Mouse (Mus musculus): ENCODE results near the gene Gxylt1.
"Not testable (repeated sequence)": the region's sequence is repeated elsewhere in the genome, so short reads cannot be mapped to it uniquely, and the experiment has no call there.

The Gxylt1 gene

DNA sequence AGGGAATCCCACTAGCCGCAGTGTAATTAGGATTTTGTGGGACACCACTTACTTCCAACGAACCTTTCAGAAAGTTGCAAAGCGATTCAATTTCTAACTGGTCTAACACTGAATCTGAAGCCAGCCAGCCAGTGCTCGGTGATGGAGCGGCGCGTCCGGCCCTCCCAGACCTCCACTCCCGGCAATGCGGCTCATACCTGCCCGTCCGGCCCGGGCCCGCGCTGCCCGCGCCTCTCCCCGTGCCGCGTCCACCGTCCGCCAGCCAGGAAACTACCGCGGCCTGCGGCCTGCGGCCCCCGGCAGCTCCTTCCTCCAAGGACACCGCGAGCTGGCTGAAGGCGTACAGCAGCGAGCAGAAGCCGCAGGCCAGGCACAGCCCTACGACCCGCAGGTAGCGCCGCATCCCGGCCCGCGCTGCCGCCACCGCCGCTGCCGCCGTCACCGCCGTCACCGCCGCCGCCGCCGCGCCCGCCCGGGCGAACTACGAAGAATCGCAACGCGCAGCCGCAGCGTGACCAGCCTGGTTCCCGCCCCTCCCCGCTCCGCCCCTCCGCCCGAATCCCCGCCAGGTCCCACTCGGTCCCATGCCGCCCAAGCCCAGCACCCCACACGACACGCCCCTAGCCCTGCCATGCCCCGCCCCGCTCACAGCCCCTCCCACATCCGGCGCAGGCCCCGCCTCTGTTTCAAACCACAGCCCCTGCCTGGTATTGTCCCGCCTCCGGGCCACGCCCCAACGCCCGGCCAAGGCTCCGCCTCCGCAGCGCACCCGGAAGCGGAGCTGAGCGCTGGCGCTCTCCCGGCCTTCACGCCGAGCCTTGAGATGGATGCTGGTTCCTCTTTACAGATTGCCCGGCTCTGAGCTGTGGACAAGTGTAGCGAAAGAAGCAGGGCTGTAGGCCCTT is at the start of gene Gxylt1:
Gxylt1 (minus strand) TSS at position 501 of the 905 bp plus-strand sequence.
- DNase-seq: peak; percentile 100

DNA sequence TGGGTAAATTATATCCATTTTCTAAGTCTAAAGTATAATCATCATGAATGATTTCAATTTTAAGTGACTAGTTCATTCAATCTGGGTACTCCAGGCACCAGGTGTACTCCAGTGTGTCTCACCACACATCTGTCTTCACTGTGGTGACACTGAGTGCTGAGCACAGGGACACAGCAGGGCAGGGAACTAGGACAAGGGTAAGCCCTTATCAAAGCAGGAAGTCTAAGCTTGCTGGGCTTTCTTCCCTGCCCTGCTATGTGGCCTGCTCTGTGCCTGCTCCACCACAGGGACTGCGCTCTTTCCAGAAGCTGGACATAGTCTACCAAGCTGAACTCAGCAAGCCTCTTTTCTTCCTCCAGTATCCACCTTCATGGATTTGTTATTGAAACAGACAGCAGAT is 43.8 kb upstream of the Gxylt1 start:
- DNase-seq: no peak

DNA sequence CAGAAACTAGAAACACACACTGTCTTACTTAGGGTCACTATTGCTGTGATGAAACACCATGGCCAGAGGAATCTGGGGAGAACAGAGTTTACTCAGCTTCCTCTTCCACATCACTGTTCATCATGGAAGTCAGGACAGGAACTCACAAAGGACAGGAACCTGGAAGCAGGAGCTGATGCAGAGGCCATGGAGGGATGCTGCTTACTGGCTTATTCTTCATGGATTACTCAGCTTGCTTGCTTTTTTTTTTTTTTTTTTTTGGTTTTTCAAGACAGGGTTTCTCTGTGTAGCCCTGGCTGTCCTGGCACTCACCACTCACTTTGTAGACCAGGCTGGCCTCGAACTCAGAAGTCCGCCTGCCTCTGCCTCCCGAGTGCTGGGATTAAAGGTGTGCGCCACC is 35.3 kb upstream of the Gxylt1 start:
- DNase-seq: not testable (repeated sequence)

DNA sequence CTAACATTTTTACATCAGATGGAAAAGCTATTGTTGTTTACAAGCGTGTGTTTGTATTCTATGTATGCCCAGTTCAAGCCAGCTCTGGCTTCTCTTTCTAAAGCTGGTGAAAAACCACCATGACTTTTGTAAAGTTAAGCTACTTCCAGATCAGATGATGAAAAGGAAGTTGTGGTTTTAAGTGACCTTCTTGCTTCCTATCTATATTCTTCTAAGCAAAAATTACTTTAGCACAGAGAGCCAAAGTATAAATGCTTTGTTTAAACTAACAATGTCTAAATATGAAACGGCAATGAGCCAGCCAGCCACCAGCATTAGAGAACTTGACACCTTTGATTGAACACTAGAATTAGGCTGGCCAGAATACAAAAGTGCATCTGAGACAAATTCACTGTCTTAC is 23.2 kb upstream of the Gxylt1 start:
- no peak for DNase-seq

DNA sequence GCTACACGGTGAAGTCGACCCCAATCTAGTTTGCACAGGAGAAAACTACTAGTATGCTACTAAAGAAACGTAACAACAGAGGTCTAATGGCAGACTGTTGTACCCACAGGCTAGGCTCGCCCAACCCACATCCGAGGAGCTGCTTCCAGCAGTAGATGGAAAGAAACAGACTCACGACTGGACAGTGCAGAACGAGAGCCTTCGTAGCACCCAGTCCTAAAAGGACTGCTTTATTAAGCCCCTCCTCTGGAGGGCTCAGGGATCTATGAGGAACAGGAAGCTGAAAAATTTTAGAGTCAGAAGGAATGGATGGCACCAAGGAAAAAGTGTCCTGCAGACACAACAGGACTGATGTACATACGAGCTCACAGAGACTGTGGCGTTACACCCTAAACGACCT is 19.5 kb upstream of the Gxylt1 start:
- no peak for DNase-seq

DNA sequence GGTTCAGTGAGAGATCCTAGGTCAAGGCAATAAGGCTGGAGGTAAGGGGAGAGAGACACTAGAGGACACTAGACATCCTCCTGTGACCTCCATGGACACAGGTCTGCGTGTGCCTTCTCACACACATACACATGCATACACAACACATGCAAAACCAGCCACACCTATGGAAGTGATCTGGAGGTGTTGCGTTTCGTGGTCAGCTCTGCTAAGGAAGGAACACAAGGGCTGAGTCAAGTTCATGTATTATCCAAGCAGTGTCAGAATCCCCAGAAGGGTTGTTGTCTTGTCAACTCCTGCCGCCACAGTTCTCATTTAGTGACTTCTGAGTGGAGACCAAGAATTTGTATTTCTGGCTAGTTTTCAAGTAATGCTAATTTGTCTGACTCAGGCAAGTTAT is 13.3 kb upstream of the Gxylt1 start:
- DNase-seq: no peak

DNA sequence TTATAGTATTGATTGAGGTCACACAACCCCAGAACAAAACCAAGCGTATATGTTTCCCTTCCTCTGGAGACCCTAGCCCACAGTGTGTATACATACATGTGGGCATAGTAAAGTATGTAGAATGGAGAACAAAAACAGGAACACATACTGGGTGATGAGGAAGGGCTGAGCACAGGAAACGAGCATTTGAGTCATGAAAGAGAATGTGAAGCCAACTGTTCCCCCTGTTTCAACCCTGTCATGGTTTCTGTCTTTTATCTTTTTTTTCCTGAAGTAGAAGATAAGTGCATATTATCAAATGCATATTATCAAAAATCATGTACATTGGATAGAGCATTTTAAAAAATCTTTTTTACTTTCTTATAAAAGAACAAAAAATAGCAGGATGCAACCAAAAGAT is 12.6 kb upstream of the Gxylt1 start:
- DNase-seq: no peak

GRCm38 (mm10) chr15:93285244-93285643 is 10.3 kb upstream of the Gxylt1 start:
- no peak for DNase-seq

- no peak for DNase-seq
Observed at GRCm38 (mm10) chr15:93284326-93284725, 9.3 kb upstream of the Gxylt1 start.

DNA sequence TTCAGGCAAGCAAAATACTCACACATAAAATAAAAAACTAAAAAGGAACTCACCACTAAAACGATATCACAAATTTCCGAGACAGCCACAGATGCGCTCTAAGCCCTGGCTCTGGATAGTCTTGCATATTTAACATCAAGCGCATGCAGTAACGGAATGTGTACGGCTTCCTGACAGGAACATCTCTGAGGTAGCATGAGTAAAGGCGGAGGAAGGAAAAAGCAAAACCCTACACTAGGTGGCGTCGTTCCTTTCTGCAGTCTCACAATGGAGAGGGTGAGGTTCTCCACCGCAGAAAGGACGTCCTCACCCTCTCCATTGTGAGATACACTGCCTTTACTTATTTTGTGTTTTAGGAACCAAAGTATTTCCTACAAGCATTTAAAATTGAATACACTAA is 8.4 kb upstream of the Gxylt1 start:
- DNase-seq: peak in 1 of 2 experiments; percentile 52

GRCm38 (mm10) chr15:93276276-93276675 is 1.3 kb upstream of the Gxylt1 start:
- peak; percentile 19 to 24 for DNase-seq

DNA sequence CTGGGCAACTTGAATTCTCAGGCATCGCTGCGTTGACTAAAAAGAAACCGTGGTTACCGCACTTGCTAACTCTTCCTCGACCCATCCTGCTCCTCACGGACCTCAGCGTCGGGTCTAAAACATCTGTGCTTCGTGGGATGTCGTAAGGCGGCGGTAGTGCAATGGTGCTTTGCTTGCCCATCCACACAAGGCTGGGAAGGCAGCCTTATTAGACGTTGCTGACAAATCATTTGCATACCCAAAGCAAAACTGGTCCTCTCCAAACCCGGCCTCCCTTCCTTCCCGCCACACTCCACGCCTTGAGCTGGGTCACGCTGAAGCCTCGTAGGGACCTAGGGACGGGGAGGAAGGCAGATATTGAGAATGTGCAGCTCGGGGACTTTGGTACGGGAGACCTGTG is 644 bp upstream of the Gxylt1 start:
- peak in 1 of 2 experiments; percentile 55 for DNase-seq

GRCm38 (mm10) chr15:93273788-93274678 is 946 bp downstream of the Gxylt1 start:
- no peak for DNase-seq

- DNase-seq: no peak
Observed at GRCm38 (mm10) chr15:93272948-93273347, 2.0 kb downstream of the Gxylt1 start.

GRCm38 (mm10) chr15:93270289-93270855 is 4.6 kb downstream of the Gxylt1 start:
- DNase-seq: no peak

DNA sequence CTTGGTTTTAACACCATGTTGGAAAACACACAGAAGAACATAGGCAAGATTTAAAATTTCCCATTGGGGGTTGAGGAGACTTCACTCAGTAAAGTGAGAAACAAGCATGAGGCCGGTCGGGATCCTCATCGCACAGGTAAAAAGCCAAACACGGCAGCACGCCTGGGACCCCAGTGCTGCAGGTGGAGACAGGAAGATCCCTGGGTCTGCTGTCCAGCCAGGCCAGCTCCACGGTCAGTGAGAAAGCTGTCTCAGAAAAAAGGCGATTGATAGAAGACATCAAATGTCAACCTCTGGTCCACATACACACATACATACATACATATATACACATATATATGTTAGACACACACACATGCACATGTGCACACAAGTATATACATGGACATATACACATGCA is 5.4 kb downstream of the Gxylt1 start:
- DNase-seq: no peak

DNA sequence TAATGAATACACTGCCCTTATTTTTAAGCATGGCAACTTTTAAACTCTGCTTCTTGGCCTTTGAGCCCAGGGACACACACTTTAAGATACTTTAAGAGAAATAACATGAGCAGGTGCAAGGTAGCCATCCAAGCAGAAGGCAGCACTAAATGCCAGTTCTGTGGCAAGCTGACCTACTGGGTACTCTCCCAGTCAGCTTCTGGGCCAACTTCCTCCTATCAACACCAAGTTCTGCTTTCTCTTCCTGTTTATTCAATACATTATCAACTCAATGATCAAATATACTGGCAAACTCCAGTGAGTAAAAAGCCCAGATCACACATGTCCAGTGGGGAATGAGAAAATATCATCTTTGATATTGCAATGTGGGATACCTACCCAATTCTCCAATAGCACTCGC is 7.0 kb downstream of the Gxylt1 start:
- DNase-seq: no peak

- no peak for DNase-seq
Observed at GRCm38 (mm10) chr15:93267479-93267878, 7.5 kb downstream of the Gxylt1 start.

GRCm38 (mm10) chr15:93266361-93266760 is 8.6 kb downstream of the Gxylt1 start:
- peak; percentile 44 to 58 for DNase-seq

DNA sequence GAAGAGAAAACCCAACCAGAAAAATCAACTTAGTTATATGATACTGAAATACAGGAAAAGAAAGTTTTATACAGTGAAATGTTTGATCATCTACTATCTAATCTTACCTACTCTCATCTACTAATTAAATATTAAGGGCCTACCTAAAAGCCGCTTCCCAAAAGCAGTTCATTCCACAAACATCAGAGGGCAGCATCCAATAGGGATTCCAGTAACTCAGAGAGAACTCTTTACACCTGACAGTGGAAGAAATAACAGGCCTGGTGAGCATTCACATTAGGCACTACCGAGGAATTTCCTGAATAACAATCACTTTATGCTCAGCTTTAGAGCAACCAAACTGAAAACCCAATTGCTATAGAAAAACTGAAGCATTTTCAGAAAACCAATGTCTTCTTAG is 9.3 kb downstream of the Gxylt1 start:
- DNase-seq: peak; percentile 71 to 86

DNA sequence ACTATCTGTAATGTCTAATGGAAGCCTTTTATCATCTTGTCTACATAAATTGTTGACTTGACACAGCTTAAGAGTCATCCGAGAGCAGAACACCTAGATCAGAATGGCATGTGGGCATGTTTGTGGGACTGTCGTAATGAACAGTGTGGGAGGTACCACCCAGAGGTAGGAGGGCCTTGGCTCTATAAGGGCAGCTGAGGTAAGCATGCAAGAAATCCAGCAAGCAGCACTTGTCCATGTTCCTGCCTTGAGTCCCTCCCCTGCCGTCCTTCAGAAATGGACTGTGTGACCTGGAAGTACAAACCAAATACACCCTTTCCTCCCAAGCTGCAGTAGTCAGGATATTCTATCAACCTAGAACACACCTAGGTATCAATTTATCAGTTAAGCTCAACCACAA is 9.7 kb downstream of the Gxylt1 start:
- DNase-seq: no peak

DNA sequence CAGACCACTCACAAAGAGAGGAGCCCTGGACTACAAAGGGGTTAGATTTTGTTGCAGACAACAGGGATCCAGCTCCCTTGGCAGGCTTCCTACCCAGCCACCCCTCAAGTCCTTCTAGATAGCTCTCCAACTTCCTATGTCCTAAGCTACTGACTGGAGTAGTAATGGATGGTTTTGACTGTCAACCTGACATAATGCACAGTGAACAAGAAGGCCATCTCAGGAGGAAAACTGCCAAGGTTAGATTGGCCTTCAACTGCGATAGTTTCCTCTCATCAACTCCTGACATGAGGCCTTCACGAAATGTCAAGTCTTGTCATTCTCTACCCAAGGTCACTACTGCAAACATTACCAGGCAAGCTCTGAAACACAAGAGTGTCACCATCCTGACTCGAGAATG is 10.8 kb downstream of the Gxylt1 start:
- DNase-seq: no peak

GRCm38 (mm10) chr15:93263566-93263965 is 11.4 kb downstream of the Gxylt1 start:
- DNase-seq: no peak

Data from cerebellum, postnatal 25 days (tissue).